Mouse (Mus musculus): ENCODE results near the gene Gm49394.

The Gm49394 gene

GRCm38 (mm10) chr7:142659181-142659681 lies 10.5 kb downstream of the Gm49394 start:
- DNase-seq (ENCODE audit: low spot score in 2 of 2), result no peak

- DNase-seq (ENCODE audit: low spot score in 2 of 2), result no peak
These were observed 11.0 kb downstream of the Gm49394 start for GRCm38 (mm10) chr7:142658681-142659180.

- DNase-seq (ENCODE audit: low spot score in 2 of 2), result no peak
These were observed 11.7 kb downstream of the Gm49394 start for GRCm38 (mm10) chr7:142657821-142658614.

- no peak for DNase-seq (ENCODE audit: low spot score in 2 of 2)
These were observed 12.4 kb downstream of the Gm49394 start for GRCm38 (mm10) chr7:142657341-142657791.

- DNase-seq (ENCODE audit: low spot score in 2 of 2), result no peak
These were observed 13.7 kb downstream of the Gm49394 start for GRCm38 (mm10) chr7:142656055-142656454.

- DNase-seq (ENCODE audit: low spot score in 2 of 2), result no peak
These were observed 14.1 kb downstream of the Gm49394 start for GRCm38 (mm10) chr7:142655633-142656032.

- DNase-seq (ENCODE audit: low spot score in 2 of 2), result no peak
These were observed 16.0 kb downstream of the Gm49394 start for GRCm38 (mm10) chr7:142653726-142654125.

- no peak for DNase-seq (ENCODE audit: low spot score in 2 of 2)
These were observed 23.1 kb downstream of the Gm49394 start for GRCm38 (mm10) chr7:142646676-142647075.

GRCm38 (mm10) chr7:142645045-142645444 lies 24.7 kb downstream of the Gm49394 start:
- DNase-seq (ENCODE audit: low spot score in 2 of 2), result no peak

GRCm38 (mm10) chr7:142636178-142636577 lies 33.6 kb downstream of the Gm49394 start:
- no peak for DNase-seq (ENCODE audit: low spot score in 2 of 2)

- no peak for DNase-seq (ENCODE audit: low spot score in 2 of 2)
These were observed 39.1 kb downstream of the Gm49394 start for GRCm38 (mm10) chr7:142630691-142631090.

- DNase-seq (ENCODE audit: low spot score in 2 of 2), result no peak
These were observed 39.9 kb downstream of the Gm49394 start for GRCm38 (mm10) chr7:142629806-142630205.

GRCm38 (mm10) chr7:142622180-142622579 lies 47.6 kb downstream of the Gm49394 start:
- DNase-seq (ENCODE audit: low spot score in 2 of 2), result no peak

GRCm38 (mm10) chr7:142613077-142613476 lies 56.7 kb downstream of the Gm49394 start:
- DNase-seq (ENCODE audit: low spot score in 2 of 2), result no peak

- DNase-seq (ENCODE audit: low spot score in 2 of 2), result no peak
These were observed 58.9 kb downstream of the Gm49394 start for GRCm38 (mm10) chr7:142610627-142611406.

- DNase-seq (ENCODE audit: low spot score in 2 of 2), result no peak
These were observed 68.8 kb downstream of the Gm49394 start for GRCm38 (mm10) chr7:142600921-142601320.

All from right cerebral cortex, postnatal 36 days (tissue).